Mouse (Mus musculus): ENCODE results near the gene Inhbe. TPM values are rescaled to one million over a fixed set of nuclear protein-coding genes. Genes with fewer than 3 reads are reported as not detected.

The Inhbe gene
- 0.04 and 0.08 TPM in 2 replicates for polyA plus RNA-seq (2016; fragmentation: Nextera tagmentation; extraction: Ambion mirVana)

DNA sequence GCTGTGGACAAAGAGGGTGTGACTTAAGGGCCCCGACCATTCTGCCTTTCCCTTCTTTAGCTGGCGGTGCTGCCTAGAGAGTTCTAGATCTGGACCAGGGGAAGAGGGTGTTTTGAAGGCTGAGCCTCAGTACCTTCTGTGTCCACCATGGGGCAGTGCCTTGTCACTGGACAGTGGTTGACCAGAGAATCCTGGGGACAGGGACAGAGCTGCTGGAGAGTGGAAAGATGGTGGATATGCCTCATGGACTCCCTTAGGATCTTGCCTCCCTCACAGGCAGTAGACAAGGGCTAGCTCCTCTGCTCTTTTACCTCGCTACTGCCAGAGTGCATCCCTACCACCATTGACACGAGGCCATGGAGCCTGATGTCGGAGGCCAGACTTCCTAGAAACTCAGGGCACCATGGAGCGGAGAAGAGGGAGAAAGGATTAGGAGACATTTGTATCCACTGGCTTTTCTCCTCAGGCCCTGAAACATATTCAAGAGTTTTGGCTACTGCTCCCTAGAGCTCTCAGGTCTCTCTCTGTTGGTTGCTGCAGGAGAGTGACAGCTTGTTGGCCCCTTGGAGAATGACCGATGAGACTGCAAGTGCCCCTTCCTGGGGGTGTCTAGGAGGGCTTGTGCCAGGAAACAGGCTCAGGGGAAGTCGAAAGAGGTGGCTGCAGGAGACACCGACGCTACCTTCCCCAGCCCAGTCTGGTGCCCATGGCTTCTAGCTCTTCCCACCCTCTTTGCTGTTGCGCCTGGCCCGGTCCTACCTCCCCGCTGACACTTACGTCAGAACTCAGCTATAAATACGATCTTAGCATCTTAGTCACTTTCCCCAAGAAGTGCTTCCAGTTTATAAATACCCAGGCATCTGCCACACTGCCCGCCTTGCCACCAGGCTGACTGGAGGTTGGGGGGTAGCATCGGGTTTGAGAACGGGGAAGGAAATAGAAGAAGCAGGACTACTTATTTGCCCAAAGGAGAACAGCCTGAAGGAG is at the start of gene Inhbe:
Gene Inhbe (minus strand): TSS at position 503 of the 987 bp plus-strand sequence.
- WGBS: 86% methylated on average over 18 of the region's 18 CpGs
- ATAC-seq (ENCODE audit: insufficient number of reproducible peaks, insufficient read depth, low FRiP score, low TSS enrichment, low read depth): no peak
- H3K27ac ChIP-seq: no peak within 1 kb of the TSS
- no peak within 1 kb of the TSS for H3K9ac ChIP-seq (replicated peaks)
- no peaks in the 10 kb centered on the region for H3K27me3 ChIP-seq
- H3K9me3 ChIP-seq: no peaks in the 10 kb centered on the region
- H3K36me3 ChIP-seq: no peaks in the 10 kb centered on the region
- H3K4me1 ChIP-seq (replicated peaks): peaks cover 8% of the 10 kb centered on the region
- H3K4me3 ChIP-seq (replicated peaks): no peak within 1 kb of the TSS
- no peak within 1 kb of the TSS for H3K4me2 ChIP-seq

DNA sequence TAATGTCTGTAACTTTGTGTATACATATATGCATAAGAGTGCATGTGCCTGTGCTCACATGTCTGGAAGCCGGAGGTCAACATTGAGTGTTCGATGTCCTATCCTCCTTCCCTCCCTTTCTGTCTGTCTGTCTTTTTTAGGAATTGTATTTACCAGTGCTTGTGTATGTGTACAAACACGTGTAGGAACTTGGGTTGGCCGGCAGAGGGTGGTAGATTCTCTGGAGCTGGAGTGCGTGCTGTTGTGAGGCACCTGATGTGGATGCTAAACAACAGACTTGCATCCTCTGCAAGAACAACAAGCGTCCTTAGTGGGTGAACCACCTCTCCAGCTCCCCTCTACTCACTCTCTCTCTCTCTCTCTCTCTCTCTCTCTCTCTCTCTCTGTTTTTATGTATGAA is 37.6 kb upstream of the Inhbe start:
- no peak for ATAC-seq (ENCODE audit: insufficient number of reproducible peaks, insufficient read depth, low FRiP score, low TSS enrichment, low read depth)
- Histone ChIP-seq H3K36me3 (peaks cover 42% of the 10 kb centered on the region), H3K27me3 (no peaks in the 10 kb centered on the region), H3K9ac (replicated peaks) (no peak overlapping the region), H3K4me2 (no peak overlapping the region), H3K4me3 (replicated peaks) (no peak overlapping the region), H3K9me3 (no peaks in the 10 kb centered on the region), H3K4me1 (replicated peaks) (no peaks in the 10 kb centered on the region), H3K27ac (no peak overlapping the region)
- WGBS: 77% methylated on average over 6 of the region's 6 CpGs

DNA sequence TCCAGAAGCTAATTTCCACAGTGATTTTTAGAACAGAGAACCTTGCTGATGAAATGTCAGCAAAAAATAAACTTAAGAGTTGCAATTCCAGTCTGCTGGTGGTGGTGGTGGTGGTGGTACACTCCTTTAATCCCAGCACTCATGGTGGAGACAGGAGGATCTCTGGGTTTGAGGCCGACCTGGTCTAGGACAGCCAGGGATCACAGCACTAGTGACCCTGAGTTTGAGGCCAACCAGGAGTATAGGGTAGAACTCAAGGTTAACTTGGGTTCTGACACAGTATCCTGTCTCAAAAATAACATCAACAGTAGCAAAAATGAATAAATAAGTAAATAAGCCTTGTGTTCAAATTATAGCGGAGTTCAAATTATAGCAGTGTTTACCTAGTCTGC is 27.5 kb upstream of the Inhbe start:
- peaks cover 10% of the 10 kb centered on the region for H3K4me1 ChIP-seq (replicated peaks)
- H3K9me3 ChIP-seq: no peaks in the 10 kb centered on the region
- H3K27me3 ChIP-seq: no peaks in the 10 kb centered on the region
- peak overlapping the region; percentile 65 for H3K4me2 ChIP-seq
- 56% methylated on average over 2 of the region's 2 CpGs for WGBS
- H3K27ac ChIP-seq: peak overlapping the region; percentile 96
- peak overlapping the region; percentile 61 for H3K4me3 ChIP-seq (replicated peaks)
- ATAC-seq (ENCODE audit: insufficient number of reproducible peaks, insufficient read depth, low FRiP score, low TSS enrichment, low read depth): no peak
- H3K36me3 ChIP-seq: 0 out of 2 replicates have a peak, but pooled peaks cover 5% of the 10 kb centered on the region
- H3K9ac ChIP-seq (replicated peaks): peak overlapping the region; percentile 78; the same call in 1 of the 2 replicates

DNA sequence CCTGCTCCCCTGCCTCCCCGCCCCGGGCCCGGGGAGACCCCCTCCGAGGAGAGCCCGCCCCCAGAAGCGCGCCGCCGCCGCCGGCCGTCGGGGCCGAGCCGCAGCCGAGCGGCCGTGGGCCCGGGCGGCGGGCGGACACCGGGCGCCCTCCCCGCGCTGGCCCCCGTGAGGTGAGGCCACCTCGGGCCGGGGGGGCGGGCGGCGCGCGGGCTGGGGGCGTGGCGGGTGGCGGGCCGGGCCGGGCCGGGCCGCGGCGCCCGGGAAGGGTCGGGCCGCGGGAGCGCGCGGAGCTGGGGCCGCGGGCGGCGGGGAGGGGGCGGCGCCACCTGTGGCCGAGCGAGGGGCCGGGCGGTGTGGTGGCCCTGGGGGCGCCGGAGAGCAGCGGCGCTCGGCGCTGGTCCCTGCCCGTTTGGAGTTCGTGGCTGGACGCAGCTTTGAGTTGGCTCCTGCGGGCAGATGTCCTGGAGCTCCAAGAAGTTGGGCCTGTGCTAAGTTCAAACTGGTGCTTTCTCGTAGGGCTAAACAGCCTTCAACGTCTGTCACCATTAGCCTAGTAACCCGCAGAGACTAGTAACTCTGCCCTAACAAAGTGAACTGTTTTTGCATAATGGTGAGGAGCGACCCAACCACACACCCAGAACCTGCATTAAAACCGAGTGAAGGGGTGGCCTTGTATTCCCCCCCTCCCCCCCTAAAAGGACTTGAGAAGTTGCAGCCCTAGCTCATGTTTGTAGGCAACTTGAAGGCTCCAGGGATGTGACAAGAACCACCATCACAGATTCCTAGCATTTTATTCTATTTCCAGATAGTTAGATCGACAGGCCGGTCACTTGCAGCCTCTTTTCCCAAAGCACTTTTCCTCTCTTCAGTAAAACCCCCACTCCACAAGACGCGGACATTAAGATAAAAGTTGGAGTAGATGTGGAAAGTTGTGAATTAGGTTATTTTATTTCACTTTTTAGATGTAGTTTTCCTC is 26.8 kb upstream of the Inhbe start:
- Histone ChIP-seq H3K36me3 (0 out of 2 replicates have a peak, but pooled peaks cover 5% of the 10 kb centered on the region), H3K9ac (replicated peaks) (peak overlapping the region; percentile 78), H3K9me3 (no peaks in the 10 kb centered on the region), H3K27ac (peak overlapping the region; percentile 96), H3K4me3 (replicated peaks) (peak overlapping the region; percentile 61), H3K27me3 (no peaks in the 10 kb centered on the region), H3K4me2 (peak overlapping the region; percentile 65), H3K4me1 (replicated peaks) (peaks cover 10% of the 10 kb centered on the region)
- 3% methylated on average over 44 of the region's 79 CpGs for WGBS
- peak; percentile 81 for ATAC-seq (ENCODE audit: insufficient number of reproducible peaks, insufficient read depth, low FRiP score, low TSS enrichment, low read depth)

DNA sequence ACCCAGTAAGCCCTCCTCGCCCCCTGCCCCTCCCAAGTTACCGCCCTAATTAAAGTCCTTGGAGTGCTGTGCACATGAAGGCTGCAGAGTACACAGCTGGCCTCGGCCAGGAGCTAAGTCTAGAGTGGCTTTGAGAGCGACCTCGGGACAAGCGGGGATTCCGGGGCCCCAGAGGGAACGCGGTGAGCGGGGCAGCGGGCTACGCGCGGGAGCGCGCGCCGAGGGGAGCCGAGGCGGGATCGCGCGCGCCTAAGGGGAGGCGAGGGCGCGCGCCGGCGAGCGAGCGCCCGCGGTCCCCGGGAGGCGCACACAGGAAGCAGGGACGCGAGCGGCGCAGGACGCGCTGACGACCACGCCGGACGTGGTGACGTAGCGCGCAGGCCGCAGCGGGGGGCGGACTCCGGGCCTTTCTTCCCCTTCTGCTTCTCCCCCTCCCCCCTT is 26.1 kb upstream of the Inhbe start, which contains the start of gene R3hdm2:
Gene R3hdm2 (plus strand): TSS at position 77 of the 441 bp plus-strand sequence.
- peak; percentile 92 for ATAC-seq (ENCODE audit: insufficient number of reproducible peaks, insufficient read depth, low FRiP score, low TSS enrichment, low read depth)

DNA sequence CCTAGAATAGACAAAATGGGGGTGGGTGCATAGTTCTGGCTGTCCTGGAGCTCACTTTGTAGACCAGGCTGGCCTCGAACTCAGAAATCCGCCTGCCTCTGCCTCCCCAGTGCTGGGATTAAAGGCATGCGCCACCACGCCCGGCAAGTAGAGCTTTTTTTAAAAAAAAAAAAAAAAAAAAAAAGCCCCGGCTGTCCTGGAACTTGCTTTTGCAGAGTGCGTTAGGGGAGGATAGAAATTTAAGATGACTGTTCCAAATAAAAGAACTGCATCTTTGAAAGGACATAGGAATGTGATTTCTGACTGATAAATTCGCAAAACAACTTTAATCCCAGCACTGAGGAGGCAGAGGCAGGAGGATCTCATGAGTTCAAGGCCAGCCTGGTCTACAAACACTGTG is 25.4 kb upstream of the Inhbe start:
- peak overlapping the region; percentile 96 for H3K27ac ChIP-seq
- 0 out of 2 replicates have a peak, but pooled peaks cover 5% of the 10 kb centered on the region for H3K36me3 ChIP-seq
- ATAC-seq (ENCODE audit: insufficient number of reproducible peaks, insufficient read depth, low FRiP score, low TSS enrichment, low read depth): no peak
- H3K4me1 ChIP-seq (replicated peaks): peaks cover 10% of the 10 kb centered on the region
- peak overlapping the region; percentile 53 for H3K4me2 ChIP-seq
- WGBS: 88% methylated on average over 8 of the region's 8 CpGs
- H3K4me3 ChIP-seq (replicated peaks): peak overlapping the region; percentile 61
- no peaks in the 10 kb centered on the region for H3K27me3 ChIP-seq
- H3K9me3 ChIP-seq: no peaks in the 10 kb centered on the region
- peak overlapping the region; percentile 78; the same call in 1 of the 2 replicates for H3K9ac ChIP-seq (replicated peaks)

More for the DNA sequence above, 26.1 kb upstream of the Inhbe start, which contains the start of gene R3hdm2:
- peaks cover 10% of the 10 kb centered on the region for H3K4me1 ChIP-seq (replicated peaks)
- H3K9me3 ChIP-seq: no peaks in the 10 kb centered on the region
- peak within 1 kb of the TSS; percentile 78 for H3K9ac ChIP-seq (replicated peaks)
- H3K27ac ChIP-seq: peak within 1 kb of the TSS; percentile 96
- H3K4me3 ChIP-seq (replicated peaks): peak within 1 kb of the TSS; percentile 61
- no peaks in the 10 kb centered on the region for H3K27me3 ChIP-seq
- under 1% methylated on average over 45 of the region's 53 CpGs for WGBS
- H3K4me2 ChIP-seq: peak within 1 kb of the TSS; percentile 65
- 0 out of 2 replicates have a peak, but pooled peaks cover 5% of the 10 kb centered on the region for H3K36me3 ChIP-seq

DNA sequence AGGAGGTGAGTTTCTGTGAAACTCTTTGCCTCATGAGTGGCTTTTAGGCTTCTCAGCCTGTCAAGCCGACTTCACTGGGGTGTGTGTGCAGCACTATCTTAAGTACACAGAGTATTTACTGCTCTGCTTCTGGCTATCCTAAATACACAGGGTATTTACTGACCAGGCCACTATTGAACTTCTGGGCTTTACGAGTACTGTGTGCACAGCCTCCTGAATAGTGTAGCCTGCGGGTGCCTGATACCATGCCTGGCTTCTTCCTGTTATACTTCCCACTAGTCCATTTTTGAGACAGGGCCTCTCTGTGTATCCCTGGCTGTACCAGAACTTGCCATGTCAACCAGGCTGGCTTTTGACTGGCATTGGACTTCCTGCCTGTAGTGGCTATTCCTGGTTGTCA is 23.5 kb upstream of the Inhbe start:
- 64% methylated on average over 3 of the region's 3 CpGs for WGBS

DNA sequence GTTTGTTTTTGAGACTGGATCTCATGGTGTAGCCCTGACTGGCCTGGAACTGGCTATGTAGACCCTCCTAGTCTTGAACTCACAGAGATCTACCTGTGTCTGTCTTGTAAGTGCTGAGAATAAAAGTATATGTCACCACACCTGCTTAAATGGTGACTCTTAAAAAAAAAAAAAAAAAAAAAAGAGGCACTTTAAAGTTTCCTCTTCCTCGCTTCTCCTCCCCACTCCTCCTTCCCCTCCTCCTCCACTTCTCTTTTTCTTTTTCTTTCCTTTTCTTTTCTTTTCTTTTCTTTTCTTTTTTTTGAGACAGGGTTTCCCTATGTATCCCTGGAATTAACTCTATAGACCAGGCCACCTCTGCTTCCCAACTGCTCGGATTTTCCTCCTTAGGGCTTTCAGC is 16.8 kb upstream of the Inhbe start:
- no peak for ATAC-seq (ENCODE audit: insufficient number of reproducible peaks, insufficient read depth, low FRiP score, low TSS enrichment, low read depth)
- Histone ChIP-seq H3K9ac (replicated peaks) (no peak overlapping the region), H3K27ac (no peak overlapping the region), H3K27me3 (no peaks in the 10 kb centered on the region), H3K4me3 (replicated peaks) (no peak overlapping the region), H3K36me3 (no peaks in the 10 kb centered on the region), H3K4me1 (replicated peaks) (peaks cover 10% of the 10 kb centered on the region; the same call in 1 of the 2 replicates), H3K4me2 (no peak overlapping the region), H3K9me3 (0 out of 2 replicates have a peak, but pooled peaks cover 3% of the 10 kb centered on the region)
- WGBS: 82% methylated on average over 2 of the region's 2 CpGs

More for the DNA sequence above, 23.5 kb upstream of the Inhbe start:
- no peaks in the 10 kb centered on the region for H3K36me3 ChIP-seq
- no peak overlapping the region for H3K27ac ChIP-seq
- peaks cover 5% of the 10 kb centered on the region for H3K4me1 ChIP-seq (replicated peaks)
- 0 out of 2 replicates have a peak, but pooled peaks cover 2% of the 10 kb centered on the region for H3K9me3 ChIP-seq
- H3K27me3 ChIP-seq: no peaks in the 10 kb centered on the region
- H3K4me3 ChIP-seq (replicated peaks): no peak overlapping the region
- no peak overlapping the region for H3K4me2 ChIP-seq
- ATAC-seq (ENCODE audit: insufficient number of reproducible peaks, insufficient read depth, low FRiP score, low TSS enrichment, low read depth): no peak
- H3K9ac ChIP-seq (replicated peaks): no peak overlapping the region

DNA sequence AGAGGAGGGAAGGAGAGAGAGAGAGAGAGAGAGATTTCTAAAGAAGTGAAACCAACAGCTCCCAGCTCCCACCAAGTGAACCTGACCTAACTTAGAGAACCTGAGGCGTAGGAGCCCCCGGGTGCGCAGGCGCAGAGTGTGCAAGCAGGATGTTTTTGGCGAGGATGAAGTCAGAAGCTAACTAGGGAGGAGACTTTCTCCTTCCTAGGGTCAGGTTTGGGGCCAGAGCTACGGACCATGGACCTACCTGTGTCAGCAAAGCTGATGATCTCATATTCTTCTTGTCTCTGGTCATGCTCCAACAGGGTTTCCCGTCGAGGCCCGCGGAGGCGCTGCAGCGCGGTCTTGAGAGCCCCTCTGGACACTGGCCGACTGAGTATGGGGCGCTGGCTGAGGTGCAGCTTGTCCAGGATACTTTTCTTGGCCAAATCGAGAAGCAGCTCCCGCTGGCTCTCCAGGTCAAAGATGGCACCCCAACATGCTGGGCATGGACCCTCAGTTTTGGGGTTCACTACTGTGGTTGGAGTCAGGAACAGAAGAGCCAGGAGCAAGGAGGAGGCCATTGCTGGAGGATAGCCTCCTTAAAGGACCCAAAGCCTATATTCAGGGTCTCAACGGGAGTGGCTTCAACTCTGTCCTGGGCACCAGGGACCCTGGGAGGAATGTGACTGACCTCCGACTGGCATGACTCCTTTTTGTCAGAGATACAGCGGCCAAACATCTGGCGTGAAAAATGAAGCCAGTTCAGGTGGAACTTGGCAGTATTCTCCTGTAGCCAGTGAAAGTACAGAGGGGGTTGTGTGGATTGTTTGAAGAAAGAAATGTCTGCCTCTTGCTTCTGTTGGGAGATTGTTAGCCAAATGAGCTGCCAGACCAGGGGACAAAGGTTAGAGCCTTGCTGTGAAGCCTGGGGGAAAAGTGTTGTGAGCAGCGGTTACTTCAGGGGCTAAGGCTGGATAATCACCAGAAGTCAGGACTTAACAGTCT is 15.9 kb upstream of the Inhbe start, which contains the start of gene Inhbc:
Gene Inhbc (minus strand): TSS at position 598 of the 987 bp plus-strand sequence.
- Histone ChIP-seq H3K4me1 (replicated peaks) (peaks cover 10% of the 10 kb centered on the region; the same call in 1 of the 2 replicates), H3K27me3 (no peaks in the 10 kb centered on the region), H3K27ac (no peak within 1 kb of the TSS), H3K4me2 (no peak within 1 kb of the TSS), H3K4me3 (replicated peaks) (no peak within 1 kb of the TSS), H3K9ac (replicated peaks) (no peak within 1 kb of the TSS), H3K36me3 (no peaks in the 10 kb centered on the region), H3K9me3 (0 out of 2 replicates have a peak, but pooled peaks cover 3% of the 10 kb centered on the region)
- 78% methylated on average over 22 of the region's 22 CpGs for WGBS
- ATAC-seq (ENCODE audit: insufficient number of reproducible peaks, insufficient read depth, low FRiP score, low TSS enrichment, low read depth): no peak

Measured in limb, embryonic 12.5 days (tissue).